14 mouse cellular contexts compared by ENCODE assay signal in genomic region chr7:95919932-95920331, GRCm38 (mm10).
"Had no signal": no experiment of that assay in that cellular context is flagged by ENCODE, and none has a peak within 500 bp of the region (broad histone marks: within the 10 kb centered on the region; RNA-seq: fewer than 3 reads in every experiment).

No protein-coding gene starts in this region.

- H3K27ac ChIP-seq: liver, embryonic 12.5 days; liver, embryonic 14.5 days; macrophage; neural tube, embryonic 12.5 days; stomach, embryonic 15.5 days; stomach, postnatal 0 days had no signal

- DNase-seq: lung, adult 18-20 months; lung, embryonic 14.5 days; lung, postnatal 10 days; right cerebral cortex, postnatal 14 days; thymus, adult 2 months; thymus, postnatal 25 days; thymus, postnatal 4 days had no signal

- H3K9me3 ChIP-seq: liver, embryonic 12.5 days; megakaryocyte, embryonic 14.5 days; neural tube, embryonic 12.5 days; stomach, embryonic 15.5 days had no signal

- H3K9ac ChIP-seq: liver, embryonic 12.5 days; liver, embryonic 14.5 days; lung, embryonic 14.5 days; neural tube, embryonic 12.5 days; stomach, embryonic 15.5 days had no signal

- H3K4me1 ChIP-seq: liver, embryonic 12.5 days; megakaryocyte, embryonic 14.5 days; neural tube, embryonic 12.5 days; stomach, embryonic 15.5 days had no signal

- H3K4me3 ChIP-seq: liver, embryonic 12.5 days; megakaryocyte, embryonic 14.5 days; neural tube, embryonic 12.5 days; stomach, embryonic 15.5 days had no signal

- ATAC-seq: liver, embryonic 12.5 days had no signal

- H3K27me3 ChIP-seq: liver, embryonic 12.5 days; megakaryocyte, embryonic 14.5 days; neural tube, embryonic 12.5 days; stomach, embryonic 15.5 days had no signal

- H3K4me2 ChIP-seq: liver, embryonic 12.5 days; lung, embryonic 14.5 days; neural tube, embryonic 12.5 days; stomach, embryonic 15.5 days had no signal

- H3K36me3 ChIP-seq: liver, embryonic 12.5 days; neural tube, embryonic 12.5 days; stomach, embryonic 15.5 days had no signal
